Mouse (Mus musculus): ENCODE data around the gene Stx7. TPM values are rescaled to one million over a fixed set of nuclear protein-coding genes. Genes with fewer than 3 reads are reported as not detected.

The Stx7 gene
- polyA plus RNA-seq, 1 experiment from 2014 or later, result 275 TPM

- ATAC-seq, result no peak
- Histone ChIP-seq H3K27ac (ENCODE audit: low read depth, low read length) (no peak overlapping the region), H3K4me2 (ENCODE audit: low read length) (no peak overlapping the region), H3K27me3 (replicated peaks; ENCODE audit: control insufficient read depth, insufficient read depth, low read length) (no peaks in the 10 kb centered on the region), H3K9me3 (replicated peaks; ENCODE audit: control insufficient read depth, low read length) (no peaks in the 10 kb centered on the region), H3K4me3 (ENCODE audit: low read depth, low read length) (no peak overlapping the region), H3K9ac (ENCODE audit: low read length) (no peak overlapping the region), H3K36me3 (ENCODE audit: control insufficient read depth, insufficient read depth, low read length) (no peaks in the 10 kb centered on the region), H3K4me1 (ENCODE audit: control insufficient read depth, insufficient read depth, low read length) (peaks cover 2% of the 10 kb centered on the region; the same call in 1 of the 2 replicates)
- 6% methylated on average over 5 of the region's 5 CpGs for WGBS
- no peak for DNase-seq (ENCODE audit: low spot score)
These were observed 16.8 kb upstream of the Stx7 start for GRCm38 (mm10) chr10:24132273-24132672.

DNA sequence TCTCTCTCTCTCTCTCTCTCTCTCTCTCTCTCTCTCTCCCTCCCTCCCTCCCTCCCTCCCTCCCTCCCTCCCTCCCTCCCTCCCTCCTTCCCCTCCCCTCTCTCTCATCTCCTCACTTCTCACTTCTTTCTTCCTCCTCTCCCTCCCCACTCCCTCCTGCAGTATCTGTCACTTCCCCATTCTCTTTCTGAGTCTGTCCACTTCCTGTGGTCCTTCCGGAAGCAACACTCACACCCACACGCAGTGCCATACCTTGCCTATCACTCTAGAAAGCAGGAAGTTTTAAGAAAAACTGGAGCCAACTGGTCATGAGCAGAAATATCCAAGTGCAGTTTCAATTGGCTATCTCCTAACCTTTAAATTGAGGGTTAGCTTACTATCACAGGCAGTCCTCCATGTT is 16.0 kb upstream of the Stx7 start:
- DNase-seq (ENCODE audit: low spot score) (no peak), ATAC-seq (no peak)
- Histone ChIP-seq H3K36me3 (ENCODE audit: control insufficient read depth, insufficient read depth, low read length) (no peaks in the 10 kb centered on the region), H3K4me1 (ENCODE audit: control insufficient read depth, insufficient read depth, low read length) (peaks cover 2% of the 10 kb centered on the region; the same call in 1 of the 2 replicates), H3K4me2 (ENCODE audit: low read length) (no peak overlapping the region), H3K27me3 (replicated peaks; ENCODE audit: control insufficient read depth, insufficient read depth, low read length) (no peaks in the 10 kb centered on the region), H3K27ac (ENCODE audit: low read depth, low read length) (no peak overlapping the region), H3K9ac (ENCODE audit: low read length) (no peak overlapping the region), H3K9me3 (replicated peaks; ENCODE audit: control insufficient read depth, low read length) (no peaks in the 10 kb centered on the region), H3K4me3 (ENCODE audit: low read depth, low read length) (no peak overlapping the region)
- WGBS, result 48% methylated on average over 2 of the region's 2 CpGs

DNA sequence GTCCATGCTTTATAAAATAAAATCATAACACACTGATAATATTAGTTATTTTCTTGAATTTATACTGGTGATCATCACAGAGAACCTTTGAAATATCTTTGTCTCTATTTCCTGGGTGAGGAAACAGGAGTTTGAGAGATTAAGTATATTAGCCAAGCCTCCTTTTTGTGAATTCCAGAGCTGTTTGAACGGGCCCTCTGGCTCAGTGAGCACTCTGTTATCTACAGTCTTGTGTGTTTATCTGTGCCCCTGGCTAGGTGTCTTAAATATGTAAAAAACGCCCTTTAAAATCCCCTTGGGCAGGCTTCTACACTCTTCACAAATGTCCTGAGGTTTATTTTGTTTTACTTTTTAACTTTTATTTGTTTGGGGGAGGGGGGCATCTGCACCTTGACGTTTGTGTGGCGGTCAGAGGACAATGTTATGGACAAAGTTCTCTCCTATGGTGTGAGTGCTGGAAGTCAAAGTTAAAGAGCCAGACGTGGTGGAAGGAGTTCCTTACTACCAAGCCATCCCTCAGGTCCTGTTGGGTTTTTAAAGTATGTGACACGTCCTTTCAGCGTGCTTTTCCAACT is 14.9 kb upstream of the Stx7 start:
- Histone ChIP-seq H3K4me2 (ENCODE audit: low read length) (no peak overlapping the region), H3K4me1 (ENCODE audit: control insufficient read depth, insufficient read depth, low read length) (peaks cover 2% of the 10 kb centered on the region; the same call in 1 of the 2 replicates), H3K4me3 (ENCODE audit: low read depth, low read length) (no peak overlapping the region), H3K27me3 (replicated peaks; ENCODE audit: control insufficient read depth, insufficient read depth, low read length) (no peaks in the 10 kb centered on the region), H3K9ac (ENCODE audit: low read length) (no peak overlapping the region), H3K27ac (ENCODE audit: low read depth, low read length) (no peak overlapping the region), H3K9me3 (replicated peaks; ENCODE audit: control insufficient read depth, low read length) (no peaks in the 10 kb centered on the region), H3K36me3 (ENCODE audit: control insufficient read depth, insufficient read depth, low read length) (no peaks in the 10 kb centered on the region)
- 64% methylated on average over 7 of the region's 7 CpGs for WGBS
- no peak for ATAC-seq
- no peak for DNase-seq (ENCODE audit: low spot score)

DNA sequence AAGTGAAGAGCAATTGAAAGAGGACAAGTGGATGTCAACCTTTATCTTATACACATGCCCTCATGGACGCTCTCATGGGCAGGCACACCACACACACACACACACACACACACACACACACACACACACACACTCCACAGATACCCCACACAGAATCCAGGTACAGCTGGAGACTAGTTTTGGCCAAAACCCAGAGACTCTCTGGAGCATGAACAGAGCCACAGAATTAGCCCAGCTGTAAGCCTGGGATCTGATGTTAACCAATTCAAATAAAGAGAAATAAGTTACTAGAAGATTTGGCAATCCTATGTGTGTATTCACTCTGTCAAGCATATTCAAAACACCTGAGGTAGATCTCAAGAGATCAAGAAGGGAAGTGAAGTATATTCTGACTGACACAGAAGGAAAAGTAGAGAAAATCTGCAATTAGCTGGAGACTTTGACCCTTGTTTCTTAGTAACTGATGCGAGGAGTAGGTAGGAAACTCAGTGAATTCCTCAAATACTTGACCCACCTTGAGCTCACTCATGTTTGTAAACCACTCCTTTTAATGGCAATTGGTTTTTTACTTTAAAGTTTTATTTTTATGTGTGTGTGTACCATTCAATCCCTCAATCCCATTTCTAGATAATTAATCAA is 10.4 kb upstream of the Stx7 start:
- H3K4me3 ChIP-seq (ENCODE audit: low read depth, low read length), result no peak overlapping the region
- no peak for DNase-seq (ENCODE audit: low spot score)
- H3K9me3 ChIP-seq (replicated peaks; ENCODE audit: control insufficient read depth, low read length), result no peaks in the 10 kb centered on the region
- H3K4me2 ChIP-seq (ENCODE audit: low read length), result no peak overlapping the region
- H3K9ac ChIP-seq (ENCODE audit: low read length), result no peak overlapping the region
- ATAC-seq, result no peak
- no peaks in the 10 kb centered on the region for H3K4me1 ChIP-seq (ENCODE audit: control insufficient read depth, insufficient read depth, low read length)
- H3K36me3 ChIP-seq (ENCODE audit: control insufficient read depth, insufficient read depth, low read length), result no peaks in the 10 kb centered on the region
- WGBS, result 86% methylated on average over 2 of the region's 2 CpGs
- no peak overlapping the region for H3K27ac ChIP-seq (ENCODE audit: low read depth, low read length)
- no peaks in the 10 kb centered on the region for H3K27me3 ChIP-seq (replicated peaks; ENCODE audit: control insufficient read depth, insufficient read depth, low read length)

GRCm38 (mm10) chr10:24142735-24143134 is 6.4 kb upstream of the Stx7 start:
- Histone ChIP-seq H3K9me3 (replicated peaks; ENCODE audit: control insufficient read depth, low read length) (no peaks in the 10 kb centered on the region), H3K27ac (ENCODE audit: low read depth, low read length) (no peak overlapping the region), H3K4me3 (ENCODE audit: low read depth, low read length) (no peak overlapping the region), H3K4me2 (ENCODE audit: low read length) (no peak overlapping the region), H3K36me3 (ENCODE audit: control insufficient read depth, insufficient read depth, low read length) (no peaks in the 10 kb centered on the region), H3K27me3 (replicated peaks; ENCODE audit: control insufficient read depth, insufficient read depth, low read length) (no peaks in the 10 kb centered on the region), H3K9ac (ENCODE audit: low read length) (no peak overlapping the region), H3K4me1 (ENCODE audit: control insufficient read depth, insufficient read depth, low read length) (no peaks in the 10 kb centered on the region)
- ATAC-seq (no peak), DNase-seq (ENCODE audit: low spot score) (no peak)
- 91% methylated on average over 3 of the region's 3 CpGs for WGBS

GRCm38 (mm10) chr10:24150086-24150485 is 984 bp downstream of the Stx7 start:
- Histone ChIP-seq H3K9me3 (replicated peaks; ENCODE audit: control insufficient read depth, low read length) (no peaks in the 10 kb centered on the region), H3K36me3 (ENCODE audit: control insufficient read depth, insufficient read depth, low read length) (peaks cover under 1% of the 10 kb centered on the region; the same call in 1 of the 2 replicates), H3K27me3 (replicated peaks; ENCODE audit: control insufficient read depth, insufficient read depth, low read length) (no peaks in the 10 kb centered on the region), H3K4me3 (ENCODE audit: low read depth, low read length) (peak overlapping the region; percentile 78), H3K9ac (ENCODE audit: low read length) (peak overlapping the region; percentile 91), H3K4me1 (ENCODE audit: control insufficient read depth, insufficient read depth, low read length) (peaks cover 5% of the 10 kb centered on the region; the same call in 1 of the 2 replicates), H3K27ac (ENCODE audit: low read depth, low read length) (no peak overlapping the region), H3K4me2 (ENCODE audit: low read length) (peak overlapping the region; percentile 59)
- DNase-seq (ENCODE audit: low spot score) (no peak), ATAC-seq (no peak)
- 62% methylated on average over 7 of the region's 7 CpGs for WGBS

DNA sequence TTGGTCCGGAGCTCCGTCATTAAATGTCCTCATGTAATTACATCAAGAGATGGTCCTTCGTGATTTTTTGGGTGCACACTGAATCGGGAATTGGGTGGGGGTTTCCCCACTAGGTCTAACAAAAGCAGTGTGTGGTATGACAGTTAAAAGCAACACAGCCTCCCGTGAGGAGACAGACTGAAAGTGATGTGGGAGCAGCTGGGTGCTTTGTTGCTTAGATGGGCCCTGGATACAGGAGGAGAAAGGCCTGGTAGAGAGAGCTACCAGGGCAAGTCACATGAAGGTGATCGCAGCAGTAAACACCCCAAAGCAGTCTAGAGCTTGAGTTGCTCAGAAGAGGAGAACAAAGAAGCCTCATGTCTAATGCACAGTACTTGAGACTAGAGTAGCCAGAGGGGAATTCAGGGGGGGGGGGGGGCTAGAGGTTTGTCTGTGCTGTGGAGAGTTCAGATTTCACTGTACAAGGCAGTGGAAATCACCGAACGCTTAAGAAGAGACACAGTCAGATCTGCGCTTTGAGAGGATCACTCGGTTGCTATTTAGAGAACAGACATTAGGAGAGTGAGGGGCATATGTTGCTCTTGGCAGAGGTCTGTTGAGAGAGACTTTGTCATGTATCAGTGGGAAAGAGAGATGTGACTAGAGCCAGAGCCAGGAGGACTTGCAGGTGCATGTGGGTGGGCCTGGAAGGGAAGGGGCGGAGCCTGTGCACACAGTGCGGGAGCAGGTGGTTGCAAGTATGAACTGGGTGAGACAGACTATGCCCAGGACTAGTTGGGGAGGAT is 9.6 kb downstream of the Stx7 start:
- H3K36me3 ChIP-seq (ENCODE audit: control insufficient read depth, insufficient read depth, low read length), result peaks cover 41% of the 10 kb centered on the region
- H3K4me1 ChIP-seq (ENCODE audit: control insufficient read depth, insufficient read depth, low read length), result peaks cover 4% of the 10 kb centered on the region; the same call in 1 of the 2 replicates
- H3K27ac ChIP-seq (ENCODE audit: low read depth, low read length), result no peak overlapping the region
- DNase-seq (ENCODE audit: low spot score), result no peak
- no peak overlapping the region for H3K4me2 ChIP-seq (ENCODE audit: low read length)
- ATAC-seq, result peak; percentile 35; the same call in 1 of the 2 replicates
- no peak overlapping the region for H3K4me3 ChIP-seq (ENCODE audit: low read depth, low read length)
- WGBS, result 82% methylated on average over 12 of the region's 12 CpGs
- H3K9me3 ChIP-seq (replicated peaks; ENCODE audit: control insufficient read depth, low read length), result no peaks in the 10 kb centered on the region
- no peaks in the 10 kb centered on the region for H3K27me3 ChIP-seq (replicated peaks; ENCODE audit: control insufficient read depth, insufficient read depth, low read length)
- H3K9ac ChIP-seq (ENCODE audit: low read length), result no peak overlapping the region

GRCm38 (mm10) chr10:24159575-24159974 is 10.5 kb downstream of the Stx7 start:
- Histone ChIP-seq H3K9me3 (replicated peaks; ENCODE audit: control insufficient read depth, low read length) (no peaks in the 10 kb centered on the region), H3K9ac (ENCODE audit: low read length) (no peak overlapping the region), H3K36me3 (ENCODE audit: control insufficient read depth, insufficient read depth, low read length) (peaks cover 41% of the 10 kb centered on the region), H3K27ac (ENCODE audit: low read depth, low read length) (no peak overlapping the region), H3K4me1 (ENCODE audit: control insufficient read depth, insufficient read depth, low read length) (peaks cover 4% of the 10 kb centered on the region), H3K27me3 (replicated peaks; ENCODE audit: control insufficient read depth, insufficient read depth, low read length) (no peaks in the 10 kb centered on the region), H3K4me3 (ENCODE audit: low read depth, low read length) (no peak overlapping the region), H3K4me2 (ENCODE audit: low read length) (no peak overlapping the region)
- no peak for DNase-seq (ENCODE audit: low spot score)
- 59% methylated on average over 5 of the region's 5 CpGs for WGBS
- no peak for ATAC-seq

DNA sequence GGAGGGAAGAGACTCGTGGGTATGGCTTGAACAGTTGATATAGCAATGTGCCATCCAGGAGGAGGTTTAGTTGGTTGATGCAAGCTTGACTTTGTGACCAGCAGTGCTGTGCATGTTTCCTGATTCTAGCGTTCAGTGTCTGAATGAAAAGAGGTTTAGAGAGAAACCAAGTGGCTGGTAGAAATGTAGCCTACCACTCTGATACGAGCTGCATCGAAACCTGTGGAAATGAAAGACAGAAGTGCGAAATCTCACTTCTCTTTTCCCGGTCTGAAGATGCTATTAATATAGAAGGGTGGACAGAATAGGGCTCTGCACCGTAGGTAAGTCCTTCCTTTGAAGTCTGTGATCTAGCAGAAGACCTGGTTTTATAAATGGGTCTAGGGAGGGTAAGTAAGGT is 11.2 kb downstream of the Stx7 start:
- Histone ChIP-seq H3K4me1 (ENCODE audit: control insufficient read depth, insufficient read depth, low read length) (peaks cover 10% of the 10 kb centered on the region), H3K4me2 (ENCODE audit: low read length) (no peak overlapping the region), H3K4me3 (ENCODE audit: low read depth, low read length) (no peak overlapping the region), H3K27me3 (replicated peaks; ENCODE audit: control insufficient read depth, insufficient read depth, low read length) (no peaks in the 10 kb centered on the region), H3K27ac (ENCODE audit: low read depth, low read length) (no peak overlapping the region), H3K36me3 (ENCODE audit: control insufficient read depth, insufficient read depth, low read length) (peaks cover 38% of the 10 kb centered on the region), H3K9ac (ENCODE audit: low read length) (no peak overlapping the region), H3K9me3 (replicated peaks; ENCODE audit: control insufficient read depth, low read length) (no peaks in the 10 kb centered on the region)
- DNase-seq (ENCODE audit: low spot score) (no peak), ATAC-seq (no peak)
- WGBS, result 91% methylated on average over 7 of the region's 7 CpGs
